Mouse (Mus musculus): Measurements from ENCODE around the gene Snap29. TPM values are rescaled to one million over a fixed set of nuclear protein-coding genes. Genes with fewer than 3 reads are reported as not detected.

Snap29 gene
- polyA plus RNA-seq, 1 experiment from 2014 or later = 12.9 TPM

Other genes starting within 250 kb of the Snap29 start
- gene Ube2l3, start 203.3 kb upstream of the Snap29 start, polyA plus RNA-seq (2015; fragmentation: Nextera tagmentation; extraction: Ambion mirVana) = 268 and 284 TPM in 2 replicates
- gene Rimbp3, start 197.4 kb upstream of the Snap29 start, polyA plus RNA-seq (2015; fragmentation: Nextera tagmentation; extraction: Ambion mirVana) = 0.17 and 0.34 TPM in 2 replicates
- 4.0 and 5.0 TPM in 2 replicates for gene Hic2, start 172.4 kb upstream of the Snap29 start, polyA plus RNA-seq (2015; fragmentation: Nextera tagmentation; extraction: Ambion mirVana)
- gene Tmem191c, start 129.9 kb upstream of the Snap29 start, polyA plus RNA-seq (2015; fragmentation: Nextera tagmentation; extraction: Ambion mirVana) = 10.8 and 15.0 TPM in 2 replicates
- 0.66 and 0.67 TPM in 2 replicates for gene Serpind1, start 74.6 kb upstream of the Snap29 start, polyA plus RNA-seq (2015; fragmentation: Nextera tagmentation; extraction: Ambion mirVana)
- gene Pi4ka, start 328 bp downstream of the Snap29 start, polyA plus RNA-seq (2015; fragmentation: Nextera tagmentation; extraction: Ambion mirVana) = 30.8 and 31.7 TPM in 2 replicates
- gene Crkl, start 46.0 kb downstream of the Snap29 start, polyA plus RNA-seq (2015; fragmentation: Nextera tagmentation; extraction: Ambion mirVana) = 43.2 and 52.2 TPM in 2 replicates
- 1.5 TPM in 2 replicates for gene Aifm3, start 83.6 kb downstream of the Snap29 start, polyA plus RNA-seq (2015; fragmentation: Nextera tagmentation; extraction: Ambion mirVana)
- gene Lztr1, start 102.7 kb downstream of the Snap29 start, polyA plus RNA-seq (2015; fragmentation: Nextera tagmentation; extraction: Ambion mirVana) = 51.8 and 59.2 TPM in 2 replicates
- 37.2 and 38.6 TPM in 2 replicates for gene Thap7, start 125.2 kb downstream of the Snap29 start, polyA plus RNA-seq (2015; fragmentation: Nextera tagmentation; extraction: Ambion mirVana)
- gene Lrrc74b, start 155.3 kb downstream of the Snap29 start, polyA plus RNA-seq (2015; fragmentation: Nextera tagmentation; extraction: Ambion mirVana) = 0.58 and 0.60 TPM in 2 replicates
- 0.58 and 0.61 TPM in 2 replicates for gene P2rx6, start 155.9 kb downstream of the Snap29 start, polyA plus RNA-seq (2015; fragmentation: Nextera tagmentation; extraction: Ambion mirVana)
- 10.5 and 12.3 TPM in 2 replicates for gene Slc7a4, start 177.2 kb downstream of the Snap29 start, polyA plus RNA-seq (2015; fragmentation: Nextera tagmentation; extraction: Ambion mirVana)
- 22.8 TPM in 2 replicates for gene Smpd4, start 213.4 kb downstream of the Snap29 start, polyA plus RNA-seq (2015; fragmentation: Nextera tagmentation; extraction: Ambion mirVana)
- 3.4 and 4.3 TPM in 2 replicates for gene Ccdc74a, start 240.5 kb downstream of the Snap29 start, polyA plus RNA-seq (2015; fragmentation: Nextera tagmentation; extraction: Ambion mirVana)